Mouse (Mus musculus) left cerebral cortex, adult 2 months (tissue): ENCODE results near the gene Chpf. TPM values are rescaled to one million over a fixed set of nuclear protein-coding genes. Genes with fewer than 3 reads are reported as not detected.

Experiments used
- DNase-seq, 2 experiments: peaks; one replicate each; pipeline ENCODE4 v3.0.0; 2021 to 2022; ENCODE audit warnings: low spot score in 2 of 2, mixed read lengths in 1 of 2; ENCODE audit errors: extremely low spot score in 1 of 2
- H3K27ac ChIP-seq: fragments of 200-600 bp; 2 replicates; pipeline ENCODE4 v1.8.1; 2022
- H3K4me3 ChIP-seq: fragments of 200-600 bp; 2 replicates; pipeline ENCODE4 v1.8.1; 2022
- CTCF ChIP-seq: fragments of 200-600 bp; IDR thresholded peaks from 2 replicates; pipeline ENCODE4 v1.8.1; 2022; ENCODE audit warnings: antibody characterized with exemption, mild to moderate bottlenecking, moderate library complexity
- intact Hi-C: fragments of 180-260 bp; cut with DNase I; formaldehyde crosslinking; loops from one replicate; pipeline ENCODE4 v1.15.1; 2025
- total RNA-seq, 2 experiments: library from RNA; stranded (reverse); gene quantifications; 2 replicates each; pipeline ENCODE4 v1.2.3; 2021

Gene Chpf
- total RNA-seq, 2 experiments from 2014 or later, result 80.5 to 87.3 TPM

DNA sequence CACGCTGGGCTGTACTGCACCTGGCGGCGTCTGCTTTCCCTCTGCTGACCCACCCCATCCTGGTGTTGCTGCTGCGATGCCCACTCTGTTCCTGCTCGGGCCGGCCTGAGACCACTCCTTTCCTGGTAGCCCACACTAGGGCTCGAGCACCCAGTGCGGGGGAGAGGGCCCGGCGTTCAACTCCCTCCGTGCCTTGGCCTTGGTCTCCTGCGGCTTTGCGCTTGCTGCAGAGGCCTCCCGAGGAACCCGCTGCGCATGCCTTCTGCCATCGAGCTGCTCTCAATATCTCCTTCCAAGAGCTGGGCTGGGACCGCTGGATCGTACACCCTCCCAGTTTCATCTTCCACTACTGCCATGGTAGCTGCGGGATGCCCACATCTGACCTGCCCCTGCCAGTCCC lies 30.5 kb upstream of the Chpf start:
- intact Hi-C loops, result loop anchor here (5.0 kb wide), 1 partner anchor 38 kb away; the partner anchor contains the start of gene Slc4a3
- Histone ChIP-seq H3K27ac (no peak overlapping the region), H3K4me3 (no peak overlapping the region)
- DNase-seq, result no peak
- TF ChIP-seq CTCF, result no peak

DNA sequence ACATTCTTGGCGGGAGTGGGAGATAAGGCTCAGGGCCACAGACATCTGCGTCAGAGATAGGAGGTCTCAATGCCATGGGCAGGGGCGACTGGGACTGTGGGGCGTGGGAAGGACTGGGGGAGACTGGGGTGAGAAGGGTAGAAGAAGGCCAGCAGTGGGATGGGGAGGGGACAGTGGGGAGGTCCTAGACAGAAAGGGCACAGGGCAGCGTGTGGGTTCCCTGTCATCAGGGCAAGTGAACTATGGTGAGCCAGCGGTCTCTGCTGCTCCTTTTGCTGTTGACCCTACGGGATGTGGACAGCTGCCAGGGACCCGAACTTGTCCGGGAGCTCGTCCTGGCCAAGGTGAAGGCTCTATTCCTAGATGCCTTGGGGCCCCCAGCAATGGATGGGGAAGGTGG lies 27.9 kb upstream of the Chpf start, which contains the start of gene Inha:
TSS of gene Inha (plus strand) at position 72 of the 400 bp plus-strand sequence.
- DNase-seq, result no peak
- H3K27ac ChIP-seq, result peak within 1 kb of the TSS; percentile 95
- intact Hi-C loops, result loop anchor here (5.0 kb wide), 1 partner anchor 40 kb away; the partner anchor contains the start of gene Slc4a3
- TF ChIP-seq CTCF, result no peak
- H3K4me3 ChIP-seq, result peak within 1 kb of the TSS; percentile 86

DNA sequence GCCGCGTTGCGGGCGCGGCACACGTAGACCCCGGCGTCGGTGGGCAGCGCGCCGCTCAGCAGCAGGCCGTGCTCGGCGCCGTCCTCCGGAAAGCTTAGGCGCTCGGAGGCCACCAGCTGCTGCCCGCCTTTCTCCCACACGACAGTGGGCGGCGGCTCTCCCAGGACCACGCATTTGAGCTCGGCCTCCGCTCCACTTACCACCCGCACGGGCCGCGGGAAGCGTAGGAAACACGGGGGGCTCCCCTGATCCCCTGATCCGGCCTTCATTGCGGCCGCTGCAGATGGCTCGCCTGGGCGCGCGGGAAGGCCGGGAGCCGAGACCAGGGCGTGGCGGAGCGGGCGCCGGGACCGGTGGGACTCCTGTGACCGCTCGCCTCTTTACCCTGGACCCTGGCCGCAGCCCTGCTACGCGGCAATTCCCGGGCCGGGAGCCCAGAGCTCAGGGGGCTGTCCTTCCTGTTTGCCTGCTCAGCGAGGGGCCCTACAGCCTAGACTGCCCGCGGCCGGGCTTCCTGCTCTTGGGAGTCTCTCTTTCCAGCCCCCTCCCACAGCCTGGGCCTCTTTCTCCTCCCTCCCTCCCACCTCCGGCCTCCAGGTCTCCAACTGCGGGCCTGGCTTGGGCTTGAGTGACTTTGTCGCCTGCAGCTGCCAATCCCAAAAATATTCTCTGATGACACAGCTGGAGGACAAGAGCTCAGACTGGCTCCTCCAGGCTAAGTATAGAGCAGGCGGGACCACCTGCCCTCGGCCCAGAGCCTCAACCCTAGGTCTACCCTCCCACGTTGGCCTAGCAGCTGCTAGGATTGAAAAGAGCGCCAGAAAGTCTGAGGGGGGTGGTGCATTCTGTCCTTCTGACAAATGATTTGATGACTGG lies 27.1 kb upstream of the Chpf start, which contains the start of gene Obsl1:
TSS of gene Obsl1 (minus strand) at position 497 of the 876 bp plus-strand sequence.
- peak within 1 kb of the TSS; percentile 95 for H3K27ac ChIP-seq
- intact Hi-C loops, result loop anchor here (1.0 to 5.0 kb wide), 3 partner anchors 26 to 83 kb away; partner anchors contain the start of gene Slc4a3
- TF ChIP-seq CTCF, result no peak
- DNase-seq, result peak; percentile 47 to 51
- peak within 1 kb of the TSS; percentile 86 for H3K4me3 ChIP-seq

DNA sequence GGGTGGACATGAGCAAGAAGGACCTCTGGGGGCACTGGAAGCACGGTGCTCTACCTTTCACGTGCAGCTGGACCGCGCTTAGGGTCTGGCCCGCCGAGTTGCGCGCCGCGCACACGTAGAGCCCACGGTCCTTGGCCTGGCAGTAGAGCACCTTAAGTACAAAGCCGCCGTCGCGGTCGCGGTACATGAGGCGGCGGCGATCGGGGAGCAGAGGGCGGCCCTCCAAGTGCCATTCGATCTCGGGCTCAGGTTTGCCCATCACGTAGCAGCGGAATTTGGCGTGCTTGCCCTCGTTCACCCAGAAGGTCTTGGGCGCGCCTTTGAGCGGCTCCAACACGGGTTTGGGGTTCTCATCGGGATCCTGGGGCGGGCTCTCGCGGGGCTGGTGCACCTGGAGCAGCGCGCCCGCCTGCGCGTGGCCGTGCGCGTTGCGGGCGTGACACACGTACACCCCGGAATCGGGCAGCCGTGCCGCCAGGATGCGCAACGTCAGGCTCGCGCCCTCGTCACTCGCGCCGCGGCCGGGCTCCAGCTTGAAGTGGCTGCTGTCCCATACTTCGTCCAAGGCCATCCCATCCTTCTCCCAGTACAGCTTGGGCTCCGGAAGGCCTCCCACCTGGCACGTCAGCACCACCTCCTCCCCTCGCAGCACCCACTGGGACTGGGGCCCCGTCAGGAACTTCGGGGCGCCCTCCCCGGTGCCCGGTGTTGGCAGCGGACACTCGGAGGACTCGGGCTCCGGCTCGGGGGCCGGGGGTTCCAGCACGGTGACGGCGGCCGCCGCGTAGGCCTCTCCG lies 26.2 kb upstream of the Chpf start:
- intact Hi-C loops, result loop anchor here (1.0 to 5.0 kb wide), 3 partner anchors 25 to 83 kb away; partner anchors contain the start of gene Slc4a3

DNA sequence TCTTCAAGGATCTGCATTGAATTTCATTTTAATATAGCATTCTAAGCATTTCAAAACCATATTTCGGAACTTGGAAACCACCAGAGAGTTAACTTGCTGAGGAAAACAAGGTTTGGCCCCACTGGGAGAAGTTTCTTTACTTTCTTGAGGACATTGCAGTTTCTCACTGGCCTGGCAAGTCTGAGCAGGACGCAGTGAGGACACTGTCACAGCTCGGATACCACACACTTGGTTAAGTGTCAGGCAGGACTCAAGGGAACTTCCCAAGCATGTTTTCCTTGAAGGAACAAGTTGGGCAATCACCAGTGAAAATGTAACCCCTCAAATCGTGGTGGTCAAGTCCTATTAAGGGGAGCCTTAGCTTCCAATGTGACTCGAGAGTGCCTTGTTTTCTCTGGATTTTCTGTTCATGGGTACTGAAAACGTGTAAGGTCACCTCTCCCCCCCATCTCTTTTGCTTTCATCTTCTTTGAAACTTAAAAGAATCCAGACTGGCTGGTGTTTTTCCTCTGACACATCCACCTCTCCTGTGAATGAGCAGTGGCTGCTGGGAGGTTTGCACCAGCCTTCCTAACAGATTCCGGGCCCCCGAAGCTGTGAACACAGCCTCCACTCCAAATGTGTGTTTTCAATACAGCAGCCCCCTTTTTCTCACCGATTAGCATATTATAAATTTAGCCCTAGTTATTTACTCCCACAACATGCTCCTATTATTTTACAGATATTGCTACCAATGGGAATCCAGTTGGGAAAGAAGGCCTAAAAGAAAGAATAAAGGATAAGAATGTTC lies 25.3 kb upstream of the Chpf start:
- DNase-seq, result peak in 1 of 2 experiments; percentile 50
- Histone ChIP-seq H3K4me3 (peak overlapping the region; percentile 86), H3K27ac (peak overlapping the region; percentile 95)
- intact Hi-C loops, result loop anchor here (1.0 to 5.0 kb wide), 3 partner anchors 24 to 84 kb away; partner anchors contain the start of gene Slc4a3
- no peak for TF ChIP-seq CTCF

More for the DNA sequence above, 26.2 kb upstream of the Chpf start:
- peak overlapping the region; percentile 95 for H3K27ac ChIP-seq
- peak overlapping the region; percentile 86 for H3K4me3 ChIP-seq
- TF ChIP-seq CTCF, result no peak
- peak; percentile 83 to 86 for DNase-seq

DNA sequence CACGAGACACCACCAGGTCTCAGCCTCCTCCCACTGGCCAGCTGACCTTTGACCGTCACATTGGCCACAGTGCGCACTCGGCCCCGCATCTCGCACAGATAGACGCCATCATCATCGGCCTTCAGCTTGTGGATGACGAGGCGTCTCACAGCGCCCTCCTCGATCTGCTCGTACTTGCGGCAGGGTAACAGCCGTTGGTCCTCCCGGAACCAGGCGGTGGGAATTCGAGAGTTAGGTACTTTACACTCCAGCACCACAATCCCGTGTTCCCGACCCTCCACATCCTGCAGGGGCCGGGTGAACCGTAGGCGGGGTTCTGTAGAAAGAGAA lies 24.5 kb upstream of the Chpf start:
- DNase-seq, result no peak
- Histone ChIP-seq H3K4me3 (no peak overlapping the region), H3K27ac (no peak overlapping the region)
- intact Hi-C loops, result no loop called here
- no peak for TF ChIP-seq CTCF

DNA sequence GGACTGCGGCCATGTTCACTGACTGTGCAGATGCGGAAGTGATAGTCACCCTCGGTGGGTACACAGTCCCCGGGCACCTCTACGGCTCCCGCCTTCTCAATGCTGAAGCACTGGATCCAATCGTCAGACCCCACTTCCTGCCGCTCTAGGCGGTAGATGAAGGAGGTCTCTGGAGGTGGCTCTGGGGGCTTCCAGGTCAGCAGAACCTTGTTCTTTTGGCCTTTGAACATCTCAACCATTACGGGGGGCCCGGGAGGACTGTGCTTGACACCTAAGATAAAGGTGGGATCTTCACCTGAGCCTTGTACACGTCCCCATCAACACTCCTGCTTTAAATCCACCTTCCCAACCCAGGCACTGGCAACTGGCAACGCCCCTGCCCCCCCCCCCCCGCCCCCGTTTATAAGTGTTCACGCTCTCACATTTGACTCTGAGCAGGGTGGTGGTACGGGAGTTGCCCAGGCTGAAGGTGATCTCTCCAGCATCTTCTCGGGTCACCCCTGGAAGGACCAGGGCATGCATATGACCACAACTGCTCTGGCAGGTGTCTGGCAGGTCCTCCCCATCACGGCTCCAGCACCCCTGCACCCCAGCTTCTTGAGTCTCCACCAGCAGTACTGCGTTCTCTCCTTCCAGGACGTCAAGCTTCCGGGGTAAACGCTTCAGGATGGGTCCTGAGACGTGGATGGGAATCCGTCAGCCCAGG lies 24.0 kb upstream of the Chpf start:
- Histone ChIP-seq H3K27ac (no peak overlapping the region), H3K4me3 (no peak overlapping the region)
- no peak for DNase-seq
- no peak for TF ChIP-seq CTCF
- intact Hi-C loops, result no loop called here

DNA sequence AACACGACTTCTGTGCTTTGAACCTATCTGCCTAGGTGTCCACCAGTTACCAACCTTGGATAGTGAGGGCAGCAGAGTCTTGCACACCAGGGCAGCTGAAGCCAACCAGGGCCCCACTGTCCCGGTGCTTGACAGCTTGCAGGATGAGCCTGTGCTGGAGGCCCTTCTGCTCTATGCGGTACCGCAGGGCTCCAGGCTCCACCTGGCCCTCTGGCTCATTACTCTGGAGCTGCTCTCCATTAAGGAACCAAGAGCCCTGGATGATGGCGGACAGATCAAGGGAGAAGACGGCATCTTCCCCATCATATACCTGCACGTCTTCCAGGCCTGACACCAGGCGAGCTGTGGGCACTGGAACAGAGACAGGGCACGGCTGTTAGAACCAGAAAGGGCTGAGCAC lies 22.8 kb upstream of the Chpf start:
- intact Hi-C loops, result no loop called here
- H3K4me3 ChIP-seq, result no peak overlapping the region
- TF ChIP-seq CTCF, result no peak
- no peak for DNase-seq
- no peak overlapping the region for H3K27ac ChIP-seq

DNA sequence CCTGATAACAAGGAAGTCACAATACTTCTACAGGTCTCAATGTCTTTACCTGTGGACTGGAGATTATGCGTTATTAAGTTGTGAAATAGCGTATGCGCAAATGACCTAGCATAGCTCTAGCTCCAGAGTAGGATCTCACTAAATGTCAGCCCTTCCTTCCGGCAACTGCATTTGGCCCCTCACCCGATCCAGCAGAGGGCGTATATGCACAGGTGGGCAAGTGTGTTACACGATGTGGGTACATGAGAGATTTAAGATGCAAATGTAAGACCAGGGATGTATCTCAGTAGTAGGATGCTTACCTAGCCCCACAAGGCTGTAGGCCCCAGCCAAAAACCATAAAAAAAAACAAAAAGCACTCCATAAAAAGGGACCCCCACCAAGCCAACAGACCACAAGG lies 20.3 kb upstream of the Chpf start:
- no peak overlapping the region for H3K4me3 ChIP-seq
- intact Hi-C loops, result no loop called here
- DNase-seq, result no peak
- no peak; the same call in 1 of the 2 replicates for TF ChIP-seq CTCF
- H3K27ac ChIP-seq, result no peak overlapping the region

DNA sequence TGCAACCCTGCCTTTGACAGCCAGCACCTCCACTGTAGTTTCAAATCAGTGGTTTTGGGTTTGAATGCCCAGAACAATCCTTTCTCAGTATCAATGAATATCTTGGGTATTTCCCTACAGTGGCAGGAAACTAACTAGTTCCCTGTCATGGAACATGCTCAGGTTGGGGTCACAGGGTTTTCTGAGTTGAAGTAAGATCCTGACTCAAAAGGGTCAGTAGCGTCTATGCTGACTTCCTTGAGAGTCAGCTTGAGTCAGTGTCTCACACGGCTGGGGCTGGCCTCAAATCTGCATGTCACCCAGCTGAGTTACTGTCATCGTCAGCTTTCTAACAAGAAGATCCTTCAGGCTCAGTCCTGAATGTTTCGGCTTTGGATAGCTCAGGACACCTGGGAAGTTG lies 19.8 kb upstream of the Chpf start:
- TF ChIP-seq CTCF, result no peak
- Histone ChIP-seq H3K4me3 (no peak overlapping the region), H3K27ac (no peak overlapping the region)
- no peak for DNase-seq
- intact Hi-C loops, result no loop called here
